Mouse (Mus musculus): ENCODE results near the gene Fam102b. TPM values are rescaled to one million over a fixed set of nuclear protein-coding genes. Genes with fewer than 3 reads are reported as not detected.
A peak's percentile ranks its signal among the peaks of the same experiment; 100 is the strongest.

The Fam102b gene
- total RNA-seq (2014; rRNA removed) (84.1 and 100 TPM in 2 replicates), polyA plus RNA-seq (2015; fragmentation: Nextera tagmentation; extraction: Ambion mirVana) (26.6 and 29.8 TPM in 2 replicates)

DNA sequence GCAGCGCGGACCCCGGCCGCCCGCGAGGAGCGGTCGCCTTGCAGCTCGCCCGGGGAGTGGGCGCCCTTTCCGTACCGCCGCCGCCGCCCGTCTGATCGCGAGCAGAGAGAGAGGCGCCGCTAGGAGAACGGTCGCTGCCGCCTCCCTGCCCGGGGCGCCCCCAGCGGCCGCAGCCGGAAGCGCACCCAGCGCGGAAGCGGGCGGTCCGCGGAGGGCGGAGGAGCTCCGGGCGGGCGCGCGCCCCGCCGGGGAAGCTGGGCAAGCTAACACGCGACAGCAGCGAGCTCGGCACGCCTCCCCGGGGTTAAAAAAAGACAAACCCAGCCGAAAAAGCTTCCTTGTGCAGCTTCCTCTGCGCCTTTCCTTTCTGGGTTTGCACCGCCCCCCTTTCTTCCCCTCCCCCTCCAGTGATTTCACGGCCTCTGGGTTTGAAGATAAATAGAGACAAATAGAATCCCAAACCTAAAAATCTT, at the start of gene Fam102b:
Gene Fam102b (minus strand): TSS at position 93 of the 473 bp plus-strand sequence.
- Histone ChIP-seq H3K9me3 (ENCODE audit: low read length) (no peaks in the 10 kb centered on the region), H3K4me3 (ENCODE audit: low read depth, low read length) (peak within 1 kb of the TSS; percentile 79), H3K36me3 (ENCODE audit: insufficient read depth, low read length) (no peaks in the 10 kb centered on the region), H3K27ac (ENCODE audit: low read depth, low read length) (peak within 1 kb of the TSS; percentile 81), H3K9ac (replicated peaks; ENCODE audit: low read length, poor library complexity, severe bottlenecking) (peak within 1 kb of the TSS; percentile 77), H3K4me1 (ENCODE audit: insufficient read depth, low read length) (0 out of 2 replicates have a peak, but pooled peaks cover 3% of the 10 kb centered on the region), H3K4me2 (ENCODE audit: low read depth, low read length, poor library complexity, severe bottlenecking) (peak within 1 kb of the TSS; percentile 74), H3K27me3 (ENCODE audit: insufficient read depth, low read length) (no peaks in the 10 kb centered on the region)
- ATAC-seq (ENCODE audit: low FRiP score), result peak; percentile 84
- WGBS, result under 1% methylated on average over 38 of the region's 54 CpGs
- peak; percentile 76 for TF ChIP-seq CTCF (IDR thresholded peaks at IDR 0.05)
- peak; percentile 84 for DNase-seq (ENCODE audit: low spot score)

DNA sequence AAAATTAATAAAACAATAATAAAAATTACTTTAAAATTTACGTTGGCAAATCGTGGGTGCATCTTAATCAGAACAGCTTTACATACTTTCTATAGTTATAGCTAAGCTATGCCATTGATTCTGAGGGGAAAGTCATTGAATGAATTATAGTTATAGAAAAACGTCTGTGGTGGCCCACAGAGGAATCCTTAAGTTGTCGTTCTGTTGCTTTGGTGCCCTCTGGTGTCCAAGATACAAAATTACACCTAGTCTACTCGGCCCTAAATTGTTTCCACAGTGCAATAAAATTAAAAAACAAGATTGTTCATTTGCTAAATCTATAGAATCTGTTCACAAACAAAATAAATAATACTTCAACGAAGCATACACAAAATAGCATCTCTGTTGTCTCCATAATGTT, 35.6 kb upstream of the Fam102b start:
- Histone ChIP-seq H3K27me3 (ENCODE audit: insufficient read depth, low read length) (no peaks in the 10 kb centered on the region), H3K36me3 (ENCODE audit: insufficient read depth, low read length) (no peaks in the 10 kb centered on the region), H3K4me3 (ENCODE audit: low read depth, low read length) (no peak overlapping the region), H3K4me2 (ENCODE audit: low read depth, low read length, poor library complexity, severe bottlenecking) (no peak overlapping the region), H3K9me3 (ENCODE audit: low read length) (no peaks in the 10 kb centered on the region), H3K27ac (ENCODE audit: low read depth, low read length) (no peak overlapping the region), H3K4me1 (ENCODE audit: insufficient read depth, low read length) (no peaks in the 10 kb centered on the region; the same call in 1 of the 2 replicates), H3K9ac (replicated peaks; ENCODE audit: low read length, poor library complexity, severe bottlenecking) (no peak overlapping the region)
- WGBS, result under 1% methylated on average over 6 of the region's 6 CpGs
- ATAC-seq (ENCODE audit: low FRiP score) (no peak), DNase-seq (ENCODE audit: low spot score) (peak; percentile 77)
- TF ChIP-seq CTCF (IDR thresholded peaks at IDR 0.05), result peak; percentile 86

DNA sequence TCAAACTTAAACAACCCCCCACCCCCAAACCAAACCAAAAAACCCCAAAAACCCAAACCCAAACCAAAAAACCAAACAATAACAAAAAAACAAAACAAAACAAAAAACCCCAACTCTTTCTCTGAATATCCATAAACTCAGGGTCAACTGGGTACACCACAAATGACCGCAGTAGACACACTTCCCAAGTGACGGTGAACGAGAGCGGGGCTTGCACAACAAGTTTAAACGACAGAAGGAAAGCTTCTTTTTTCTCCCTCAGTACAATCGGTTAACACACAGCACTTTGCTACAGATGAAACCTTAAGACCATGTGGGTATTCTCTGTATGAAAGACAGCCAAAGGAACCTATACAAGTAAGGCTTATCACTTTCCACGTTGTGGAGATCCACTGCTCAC, 35.0 kb upstream of the Fam102b start:
- 77% methylated on average over 7 of the region's 7 CpGs for WGBS
- H3K4me1 ChIP-seq (ENCODE audit: insufficient read depth, low read length), result no peaks in the 10 kb centered on the region; the same call in 1 of the 2 replicates
- no peaks in the 10 kb centered on the region for H3K27me3 ChIP-seq (ENCODE audit: insufficient read depth, low read length)
- H3K36me3 ChIP-seq (ENCODE audit: insufficient read depth, low read length), result no peaks in the 10 kb centered on the region
- TF ChIP-seq CTCF (IDR thresholded peaks at IDR 0.05), result no peak
- H3K27ac ChIP-seq (ENCODE audit: low read depth, low read length), result no peak overlapping the region
- no peak for ATAC-seq (ENCODE audit: low FRiP score)
- H3K4me3 ChIP-seq (ENCODE audit: low read depth, low read length), result no peak overlapping the region
- H3K9ac ChIP-seq (replicated peaks; ENCODE audit: low read length, poor library complexity, severe bottlenecking), result no peak overlapping the region
- H3K4me2 ChIP-seq (ENCODE audit: low read depth, low read length, poor library complexity, severe bottlenecking), result no peak overlapping the region
- DNase-seq (ENCODE audit: low spot score), result no peak
- no peaks in the 10 kb centered on the region for H3K9me3 ChIP-seq (ENCODE audit: low read length)

DNA sequence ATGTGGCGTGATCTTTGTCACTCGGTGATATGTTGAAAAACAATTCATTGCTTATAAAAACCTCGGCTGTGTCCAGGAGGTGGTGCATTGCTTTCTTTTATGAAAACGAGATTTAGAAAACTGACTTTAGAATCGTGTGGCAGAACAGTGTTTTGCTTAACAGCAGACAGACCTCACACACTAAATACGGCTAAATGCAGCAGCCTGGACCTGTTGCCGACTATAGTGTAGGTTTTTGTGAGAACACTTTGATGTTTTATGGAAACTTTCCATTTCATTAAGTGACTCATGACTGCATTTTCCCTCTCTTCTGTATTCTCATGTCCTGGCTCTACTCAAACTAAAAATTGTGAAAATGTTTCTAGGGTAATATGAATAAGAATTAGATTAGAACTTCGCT, 32.5 kb upstream of the Fam102b start:
- Histone ChIP-seq H3K27ac (ENCODE audit: low read depth, low read length) (no peak overlapping the region), H3K4me3 (ENCODE audit: low read depth, low read length) (no peak overlapping the region), H3K4me1 (ENCODE audit: insufficient read depth, low read length) (no peaks in the 10 kb centered on the region; the same call in 1 of the 2 replicates), H3K9ac (replicated peaks; ENCODE audit: low read length, poor library complexity, severe bottlenecking) (no peak overlapping the region), H3K4me2 (ENCODE audit: low read depth, low read length, poor library complexity, severe bottlenecking) (no peak overlapping the region), H3K36me3 (ENCODE audit: insufficient read depth, low read length) (no peaks in the 10 kb centered on the region), H3K27me3 (ENCODE audit: insufficient read depth, low read length) (no peaks in the 10 kb centered on the region), H3K9me3 (ENCODE audit: low read length) (no peaks in the 10 kb centered on the region)
- DNase-seq (ENCODE audit: low spot score) (no peak), ATAC-seq (ENCODE audit: low FRiP score) (no peak)
- TF ChIP-seq CTCF (IDR thresholded peaks at IDR 0.05), result peak; percentile 20; the same call in 1 of the 2 replicates
- 58% methylated on average over 8 of the region's 8 CpGs for WGBS

DNA sequence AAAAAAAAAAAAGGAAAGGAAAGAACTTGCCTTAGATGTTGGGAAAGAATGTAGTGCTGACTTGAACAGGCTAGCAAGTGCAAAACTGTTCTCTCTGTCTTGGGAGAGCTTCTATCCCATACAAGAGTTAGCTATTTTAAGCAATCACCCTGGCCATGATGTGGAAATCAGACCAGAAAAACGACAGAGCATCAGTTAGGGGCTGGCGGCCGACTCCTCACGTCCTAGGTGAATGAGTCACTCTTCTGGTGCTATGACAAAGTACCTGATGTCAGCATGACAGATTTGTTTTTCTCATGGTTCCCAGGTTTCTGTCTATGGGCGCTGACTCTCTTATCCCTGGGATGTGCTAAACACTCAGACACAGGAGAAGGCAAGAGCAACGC, 24.5 kb upstream of the Fam102b start:
- TF ChIP-seq CTCF (IDR thresholded peaks at IDR 0.05), result no peak
- H3K27ac ChIP-seq (ENCODE audit: low read depth, low read length), result no peak overlapping the region
- H3K9ac ChIP-seq (replicated peaks; ENCODE audit: low read length, poor library complexity, severe bottlenecking), result no peak overlapping the region
- H3K4me3 ChIP-seq (ENCODE audit: low read depth, low read length), result no peak overlapping the region
- H3K9me3 ChIP-seq (ENCODE audit: low read length), result no peaks in the 10 kb centered on the region
- WGBS, result 84% methylated on average over 6 of the region's 6 CpGs
- no peaks in the 10 kb centered on the region for H3K4me1 ChIP-seq (ENCODE audit: insufficient read depth, low read length)
- H3K4me2 ChIP-seq (ENCODE audit: low read depth, low read length, poor library complexity, severe bottlenecking), result no peak overlapping the region
- no peak for ATAC-seq (ENCODE audit: low FRiP score)
- no peaks in the 10 kb centered on the region for H3K36me3 ChIP-seq (ENCODE audit: insufficient read depth, low read length)
- H3K27me3 ChIP-seq (ENCODE audit: insufficient read depth, low read length), result no peaks in the 10 kb centered on the region
- no peak for DNase-seq (ENCODE audit: low spot score)

DNA sequence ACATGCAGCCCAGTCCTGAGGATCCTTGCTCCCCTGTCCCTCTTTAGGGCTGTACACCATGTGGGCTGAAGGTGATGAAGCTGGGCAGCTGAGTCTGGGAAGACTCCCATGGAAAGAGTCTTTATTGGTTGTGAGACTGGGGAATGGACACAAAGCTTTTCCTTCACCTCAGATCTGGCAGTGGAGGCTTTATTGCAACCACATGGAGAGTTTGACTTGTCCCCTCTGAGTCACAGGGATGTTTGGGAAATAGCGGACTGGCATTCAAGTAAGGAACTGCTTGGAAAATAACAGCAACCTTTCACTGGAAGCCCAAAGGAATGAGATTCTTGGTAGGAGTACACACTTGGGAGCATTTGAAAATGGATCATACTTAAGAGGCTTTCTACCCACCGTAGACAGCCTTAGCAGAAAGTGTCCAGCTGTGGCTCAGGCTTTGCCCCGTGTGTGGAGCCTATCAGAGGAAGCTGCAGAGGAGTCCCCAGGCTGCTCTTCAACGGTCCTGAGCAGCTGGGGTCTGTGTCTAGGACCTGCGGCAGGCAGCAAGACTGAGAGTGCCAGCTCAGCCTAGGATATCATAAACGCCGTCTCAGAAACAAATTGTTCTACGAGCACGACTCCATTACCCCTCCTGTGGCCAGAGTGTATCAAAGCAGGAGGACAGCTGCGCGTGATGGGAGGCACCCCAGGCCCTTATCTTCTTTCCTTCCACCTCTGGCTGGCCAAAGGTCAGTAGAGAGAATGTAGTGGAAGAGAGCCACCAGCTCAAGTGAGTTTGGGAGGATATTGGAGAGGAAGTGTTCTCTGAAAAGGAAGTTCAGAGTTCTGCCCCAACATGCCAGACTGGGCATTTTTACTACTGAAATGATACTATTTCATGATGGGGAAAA, 23.9 kb upstream of the Fam102b start:
- TF ChIP-seq CTCF (IDR thresholded peaks at IDR 0.05), result no peak
- Histone ChIP-seq H3K27me3 (ENCODE audit: insufficient read depth, low read length) (no peaks in the 10 kb centered on the region), H3K4me2 (ENCODE audit: low read depth, low read length, poor library complexity, severe bottlenecking) (no peak overlapping the region), H3K4me1 (ENCODE audit: insufficient read depth, low read length) (no peaks in the 10 kb centered on the region), H3K36me3 (ENCODE audit: insufficient read depth, low read length) (no peaks in the 10 kb centered on the region), H3K27ac (ENCODE audit: low read depth, low read length) (no peak overlapping the region), H3K9me3 (ENCODE audit: low read length) (no peaks in the 10 kb centered on the region), H3K4me3 (ENCODE audit: low read depth, low read length) (no peak overlapping the region), H3K9ac (replicated peaks; ENCODE audit: low read length, poor library complexity, severe bottlenecking) (no peak overlapping the region)
- 76% methylated on average over 11 of the region's 11 CpGs for WGBS
- ATAC-seq (ENCODE audit: low FRiP score), result no peak
- no peak for DNase-seq (ENCODE audit: low spot score)

Data from midbrain, postnatal 0 days (tissue).